Mouse (Mus musculus) spleen, postnatal 36 days (tissue): ENCODE data around the gene Fkbp5.
A peak's percentile ranks its signal among the peaks of the same experiment; 100 is the strongest.

Experiments
- DNase-seq, 2 experiments: peaks; one replicate each; pipeline ENCODE4 v3.0.0; 2022; ENCODE audit warnings: low spot score in 2 of 2, mixed read lengths in 1 of 2

Fkbp5 gene

DNA sequence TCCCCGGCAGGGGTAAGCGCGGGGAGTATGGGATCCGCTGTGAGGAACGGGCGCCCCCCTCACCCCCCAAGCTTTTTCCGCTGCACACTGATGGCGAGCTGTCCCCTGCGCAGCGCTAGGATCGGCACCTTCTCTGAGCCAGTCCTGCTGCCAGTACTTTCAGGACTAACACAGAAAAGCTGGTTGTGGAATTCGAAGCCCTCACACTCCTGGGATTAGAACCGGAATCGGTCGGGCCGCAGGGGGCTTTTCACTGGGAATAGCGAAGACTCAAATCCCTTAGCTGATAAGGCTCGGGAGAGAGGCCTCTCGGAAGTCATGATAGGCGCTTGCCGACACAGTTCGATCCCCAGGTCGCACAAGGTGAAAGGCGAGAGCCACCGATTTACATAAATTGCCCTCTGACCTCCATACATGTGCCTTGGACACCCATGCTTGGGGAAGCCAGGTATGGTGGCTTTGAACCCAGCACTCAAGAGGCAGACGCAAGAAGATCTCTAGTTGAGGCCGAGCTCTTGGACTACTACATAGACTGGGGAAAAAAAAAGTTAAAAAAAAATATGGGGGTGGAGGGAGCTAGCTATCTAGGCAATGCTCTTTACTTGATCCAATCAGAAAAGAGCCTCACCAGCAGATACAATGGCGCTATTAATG is 6.2 kb upstream of the Fkbp5 start:
- peak; percentile 36 to 41 for DNase-seq

DNA sequence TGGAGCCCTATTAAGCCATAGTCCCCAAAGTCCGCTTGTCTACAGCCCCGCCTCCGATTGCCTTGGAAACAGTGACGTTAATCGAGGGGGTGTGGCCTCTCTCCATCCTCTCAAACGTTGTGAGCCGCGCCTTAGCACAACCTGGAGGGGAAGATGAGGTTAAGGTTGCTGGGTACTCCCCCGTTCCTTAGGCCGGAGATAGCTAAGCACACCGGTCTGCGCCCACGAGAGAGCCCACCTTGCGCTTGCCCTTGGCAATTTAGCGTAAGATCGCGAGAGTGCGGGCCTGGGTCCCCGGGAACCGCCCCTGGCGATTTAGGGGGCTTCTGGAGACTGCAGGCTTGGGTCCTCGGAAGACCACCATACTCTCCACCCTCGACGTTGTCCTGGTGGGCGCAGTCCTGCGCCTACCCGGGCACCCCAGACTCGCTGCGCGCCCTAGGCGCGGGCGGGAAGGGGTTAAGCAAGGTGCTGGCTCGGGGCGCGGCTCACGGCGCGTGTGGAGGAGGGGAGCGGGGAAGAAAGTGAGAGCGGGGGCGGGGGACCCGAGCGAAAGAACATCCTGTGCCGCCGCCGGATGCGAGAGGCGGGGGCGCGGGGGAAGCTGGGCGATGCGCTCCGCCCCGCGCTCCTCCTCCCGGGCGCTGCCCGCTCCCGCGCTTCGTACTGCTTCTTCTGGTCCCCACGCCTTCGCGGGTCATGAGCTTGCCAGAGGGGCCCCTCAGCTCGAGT is 5.5 kb upstream of the Fkbp5 start:
- peak; percentile 94 to 95 for DNase-seq

- DNase-seq: no peak
Observed at GRCm38 (mm10) chr17:28521920-28522319, 4.6 kb upstream of the Fkbp5 start.

GRCm38 (mm10) chr17:28521071-28521726 is 3.9 kb upstream of the Fkbp5 start:
- DNase-seq: no peak

DNA sequence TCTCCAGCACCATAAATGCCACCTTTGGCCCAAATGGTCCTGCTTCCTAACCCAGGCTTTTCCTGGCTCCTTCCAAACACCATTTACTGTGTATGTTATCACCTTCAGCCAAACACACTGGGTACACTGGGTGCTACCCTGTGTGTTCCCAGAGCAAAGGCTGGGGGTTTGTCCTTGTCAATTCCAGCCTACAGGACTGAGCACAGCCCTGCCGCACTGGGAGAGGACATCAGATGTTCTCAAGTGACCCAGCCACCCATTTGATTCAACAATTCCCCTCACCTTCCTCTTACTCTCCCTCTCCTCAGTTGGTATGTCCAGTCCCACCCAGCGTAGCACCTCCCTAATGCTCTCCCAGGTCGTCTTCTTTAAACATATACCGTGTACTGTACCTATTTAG is 3.2 kb upstream of the Fkbp5 start:
- DNase-seq: no peak

- DNase-seq: no peak
Observed at GRCm38 (mm10) chr17:28519827-28520226, 2.5 kb upstream of the Fkbp5 start.

GRCm38 (mm10) chr17:28518615-28519071 is 1.3 kb upstream of the Fkbp5 start:
- peak; percentile 51 to 69 for DNase-seq

DNA sequence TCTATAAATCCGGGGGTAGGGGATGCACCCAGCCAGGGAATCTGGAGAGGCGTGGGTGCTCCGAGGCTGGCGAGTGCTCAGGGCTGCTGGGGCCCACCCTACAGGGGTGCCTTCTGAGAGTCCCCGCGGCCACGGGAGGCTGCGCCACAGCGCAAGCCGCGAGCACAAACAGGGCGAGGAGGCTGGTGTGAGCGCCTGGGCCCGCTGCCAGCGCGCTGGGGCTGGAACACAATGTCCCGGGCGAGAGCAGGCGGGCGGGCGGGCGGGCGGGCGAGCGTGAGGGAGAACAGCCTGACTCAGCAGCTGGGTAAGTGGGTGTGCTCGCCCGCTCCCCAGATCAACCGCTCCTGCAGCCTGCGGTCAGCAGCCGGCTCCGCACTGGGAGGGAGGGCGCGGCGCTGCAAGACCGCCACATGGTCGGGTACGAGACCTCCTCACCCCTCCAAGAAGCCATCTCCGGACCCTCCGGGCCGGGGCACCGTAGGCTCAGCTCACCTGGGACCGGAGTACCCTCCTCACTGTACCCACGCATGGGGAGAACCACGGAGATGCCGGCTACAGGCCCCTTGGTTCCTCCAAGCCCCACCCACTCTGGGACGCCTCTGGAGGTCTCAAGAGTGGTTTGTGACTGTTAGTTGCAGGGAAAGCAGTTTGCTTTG is 758 bp upstream of the Fkbp5 start:
- peak; percentile 73 to 89 for DNase-seq

- no peak for DNase-seq
Observed at GRCm38 (mm10) chr17:28516881-28517280, 446 bp downstream of the Fkbp5 start.

- DNase-seq: peak; percentile 43 to 63
Observed at GRCm38 (mm10) chr17:28515431-28516341, 1.6 kb downstream of the Fkbp5 start.

DNA sequence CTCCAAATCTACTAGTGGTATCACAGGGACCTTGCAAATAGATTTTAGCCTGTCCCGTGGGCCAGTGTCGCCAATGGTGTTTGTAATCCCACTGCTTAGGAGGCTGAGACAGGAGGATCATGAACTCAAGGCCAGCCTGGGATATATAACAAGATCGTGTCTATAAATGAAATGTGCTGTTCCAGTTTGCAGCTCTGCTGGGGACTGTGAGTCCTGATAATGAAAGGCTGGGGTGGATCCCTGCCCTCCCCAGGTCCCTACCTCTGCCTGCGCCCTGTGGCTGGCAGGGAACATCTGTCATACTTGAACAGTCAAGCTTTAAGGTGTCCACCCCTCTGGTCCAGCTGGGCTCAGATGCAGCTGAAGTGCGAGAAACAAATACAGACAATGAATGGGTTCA is 2.8 kb downstream of the Fkbp5 start:
- no peak for DNase-seq

DNA sequence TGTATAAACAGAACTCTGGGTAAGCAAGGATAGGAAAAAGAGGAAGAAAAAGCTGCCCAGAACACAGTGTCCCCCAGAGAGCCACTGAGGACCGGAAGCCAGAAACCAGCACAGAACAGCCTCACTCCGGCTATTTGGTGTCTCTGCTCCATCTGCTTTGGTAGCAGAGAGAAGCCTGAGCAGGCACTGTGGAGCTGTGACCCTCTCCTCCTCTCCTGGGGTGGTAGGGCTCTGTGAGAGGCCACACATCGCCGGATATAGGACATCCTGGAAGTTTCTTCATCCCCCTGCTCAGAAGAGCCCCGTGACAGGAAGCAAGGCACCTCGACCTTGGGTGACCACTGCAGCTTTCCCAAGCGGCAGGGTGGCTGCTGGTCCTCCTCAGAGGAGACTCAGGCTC is 3.5 kb downstream of the Fkbp5 start:
- peak; percentile 45 to 74 for DNase-seq

DNA sequence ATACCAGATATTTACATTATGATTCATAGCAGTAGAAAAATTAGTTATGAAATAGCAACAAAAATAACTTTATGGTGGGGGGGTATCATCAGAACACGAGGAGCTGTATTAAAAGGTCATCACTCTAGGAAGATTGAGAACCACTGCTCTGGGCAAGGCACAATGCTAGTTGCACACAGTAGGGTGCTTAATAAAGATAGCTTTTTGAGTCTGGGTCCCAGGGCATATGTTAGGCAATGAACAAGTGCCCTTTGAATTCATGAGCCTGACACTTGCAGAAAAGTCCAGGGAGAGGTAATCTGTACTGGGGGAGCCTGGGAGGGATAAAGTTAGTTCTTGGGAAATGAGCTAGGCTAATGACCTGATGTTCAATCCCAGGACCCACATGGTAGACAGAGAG is 4.0 kb downstream of the Fkbp5 start:
- no peak for DNase-seq

DNA sequence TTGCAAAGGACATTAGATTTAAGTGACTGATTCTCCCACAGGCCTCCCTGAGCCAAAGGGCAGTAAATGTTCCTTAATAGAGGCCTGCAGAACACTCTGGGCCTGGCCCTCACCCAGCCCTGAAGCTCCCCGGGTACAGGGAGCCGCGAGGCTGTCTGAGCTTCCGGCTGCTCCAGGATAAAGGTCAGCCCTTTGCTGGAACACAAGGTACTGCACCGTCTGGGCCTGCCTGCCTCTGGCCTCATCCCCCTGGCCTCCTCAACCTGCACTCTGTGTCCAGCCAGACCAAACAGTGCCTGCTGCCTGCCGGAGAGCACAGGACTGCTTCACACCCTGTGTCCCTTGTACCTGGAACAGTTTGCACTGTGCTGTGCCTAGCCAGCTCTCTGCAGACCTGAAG is 4.6 kb downstream of the Fkbp5 start:
- no peak for DNase-seq

DNA sequence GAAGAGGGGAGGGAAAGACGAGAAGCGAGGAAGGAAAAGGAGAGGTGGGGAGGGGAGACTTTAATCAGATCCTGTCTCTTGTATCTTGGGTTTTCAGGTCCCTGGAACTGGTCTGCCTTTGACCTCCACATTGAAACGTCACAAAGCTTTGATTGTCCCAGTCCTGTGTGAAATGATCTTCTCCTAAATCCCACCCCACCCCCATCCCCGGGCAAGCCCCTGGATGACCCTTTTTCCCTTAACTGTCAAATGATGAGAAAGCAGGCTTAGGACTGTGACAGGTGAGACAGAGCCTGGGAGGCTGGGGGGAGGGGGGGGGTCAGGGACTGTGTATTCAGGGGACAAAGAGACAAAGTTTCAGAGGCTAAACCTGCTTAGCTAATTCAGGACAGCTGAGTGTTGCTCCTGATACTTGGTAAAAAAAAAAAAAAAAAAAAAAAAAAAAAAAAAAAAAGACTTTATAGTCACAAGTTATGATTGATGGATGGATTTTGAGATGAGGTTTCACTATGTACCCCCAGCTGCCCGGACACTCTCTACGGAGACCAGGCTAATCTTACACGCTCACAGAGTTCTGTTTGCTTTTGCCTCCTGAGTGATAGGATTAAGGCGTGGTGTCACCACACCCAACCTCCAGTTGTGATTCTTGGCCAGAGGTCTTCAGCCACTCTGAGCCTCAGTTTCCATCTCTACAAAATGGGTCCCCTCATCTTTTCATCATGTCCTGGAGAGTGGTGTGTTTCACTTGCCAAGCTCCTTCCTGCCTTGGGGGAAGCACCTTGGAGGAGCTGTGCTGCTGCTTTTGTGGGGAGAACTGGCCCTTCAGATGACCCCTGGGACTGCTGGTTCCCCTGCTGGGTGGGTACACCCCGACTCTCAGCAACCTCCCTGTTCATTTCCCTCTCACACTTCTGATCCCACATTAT is 5.4 kb downstream of the Fkbp5 start:
- DNase-seq: no peak

- no peak for DNase-seq
Observed at GRCm38 (mm10) chr17:28510445-28511342, 6.6 kb downstream of the Fkbp5 start.

- DNase-seq: no peak
Observed at GRCm38 (mm10) chr17:28507496-28507895, 9.8 kb downstream of the Fkbp5 start.

DNA sequence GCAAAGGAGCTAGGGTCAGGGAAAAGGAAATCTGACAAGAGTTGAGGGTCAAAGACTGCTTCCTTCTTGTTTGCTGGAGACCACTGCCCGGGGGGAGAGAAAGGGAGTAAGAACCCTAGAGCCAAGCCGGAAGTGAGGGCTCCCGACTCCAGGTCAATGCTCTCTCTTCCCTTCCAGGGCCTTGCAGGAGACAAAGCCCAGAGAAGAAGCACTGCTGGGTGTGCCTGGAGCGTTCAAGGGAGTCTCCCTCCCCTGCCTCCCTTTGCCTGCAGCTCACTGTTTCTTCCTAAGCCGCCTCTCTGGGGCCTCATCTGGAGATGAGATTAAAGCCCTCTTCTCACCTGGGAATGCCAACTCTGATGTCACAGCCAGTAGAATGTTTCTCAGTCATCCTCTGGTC is 10.4 kb downstream of the Fkbp5 start:
- DNase-seq: no peak

GRCm38 (mm10) chr17:28505591-28505990 is 11.7 kb downstream of the Fkbp5 start:
- no peak for DNase-seq
